Mouse (Mus musculus): ENCODE results near the gene Eef1b2. TPM values are rescaled to one million over a fixed set of nuclear protein-coding genes. Genes with fewer than 3 reads are reported as not detected.

The Eef1b2 gene
- total RNA-seq, 1 experiment: 1,668 TPM

- peak overlapping the region; percentile 41; the same call in 1 of the 2 replicates for H3K9ac ChIP-seq (ENCODE audit: insufficient read depth, low read depth, low read length, poor library complexity, severe bottlenecking)
- in situ Hi-C loops (cut with MboI; ENCODE audit: low sequenced_read_pairs in 2 of 2, unreplicated experiment in 2 of 2): no loop called here
- H3K27ac ChIP-seq (ENCODE audit: insufficient read depth, low read depth, low read length, poor library complexity, severe bottlenecking): peak overlapping the region; percentile 78
- H3K9me3 ChIP-seq (ENCODE audit: control insufficient read depth, insufficient read depth, low read depth, low read length): no peaks in the 10 kb centered on the region
- TF ChIP-seq HCFC1 (IDR thresholded peaks at IDR 0.05; ENCODE audit: borderline replicate concordance, insufficient read depth, low read length): no peak
- no peak for TF ChIP-seq MAFK (IDR thresholded peaks at IDR 0.05; ENCODE audit: insufficient read depth, low read depth, low read length)
- no peak for TF ChIP-seq ZC3H11A (IDR thresholded peaks at IDR 0.05; ENCODE audit: borderline replicate concordance, low read depth, low read length)
- TF ChIP-seq ZNF384 (IDR thresholded peaks at IDR 0.05; ENCODE audit: low read depth, low read length): no peak
- TF ChIP-seq CHD2 (IDR thresholded peaks at IDR 0.05; ENCODE audit: low read depth, low read length): no peak
- DNase-seq (ENCODE audit: low read depth, low spot score): no peak
- H3K4me1 ChIP-seq (ENCODE audit: control insufficient read depth in 2 of 2, insufficient read depth in 2 of 2, low read length in 2 of 2, poor library complexity in 1 of 2): peaks cover 0 to 19% of the 10 kb centered on the region in 2 experiments; a peak in 2 of 4 replicates
- H3K4me3 ChIP-seq (ENCODE audit: insufficient read depth in 1 of 2, low read depth in 1 of 2, low read length in 2 of 2, poor library complexity in 1 of 2, severe bottlenecking in 1 of 2): peak overlapping the region; percentile 39 to 46
- peaks cover under 1% of the 10 kb centered on the region for H3K36me3 ChIP-seq (ENCODE audit: control insufficient read depth, insufficient read depth, low read length, poor library complexity, severe bottlenecking)
Measured at GRCm38 (mm10) chr1:63213478-63214270, 37.0 kb downstream of the Eef1b2 start.

GRCm38 (mm10) chr1:63214271-63214558 lies 37.6 kb downstream of the Eef1b2 start, which contains the start of gene Gpr1:
Gene Gpr1, minus strand, starts transcription at chr1:63214543.
- DNase-seq (ENCODE audit: low read depth, low spot score): no peak
- peaks cover 2% of the 10 kb centered on the region for H3K36me3 ChIP-seq (ENCODE audit: control insufficient read depth, insufficient read depth, low read length, poor library complexity, severe bottlenecking)
- peak within 1 kb of the TSS; percentile 41; the same call in 1 of the 2 replicates for H3K9ac ChIP-seq (ENCODE audit: insufficient read depth, low read depth, low read length, poor library complexity, severe bottlenecking)
- in situ Hi-C loops (cut with MboI; ENCODE audit: low sequenced_read_pairs in 2 of 2, unreplicated experiment in 2 of 2): no loop called here
- no peak for TF ChIP-seq CHD2 (IDR thresholded peaks at IDR 0.05; ENCODE audit: low read depth, low read length)
- TF ChIP-seq ZNF384 (IDR thresholded peaks at IDR 0.05; ENCODE audit: low read depth, low read length): no peak
- no peak for TF ChIP-seq HCFC1 (IDR thresholded peaks at IDR 0.05; ENCODE audit: borderline replicate concordance, insufficient read depth, low read length)
- TF ChIP-seq MAFK (IDR thresholded peaks at IDR 0.05; ENCODE audit: insufficient read depth, low read depth, low read length): no peak
- TF ChIP-seq ZC3H11A (IDR thresholded peaks at IDR 0.05; ENCODE audit: borderline replicate concordance, low read depth, low read length): no peak
- peak within 1 kb of the TSS; percentile 78 for H3K27ac ChIP-seq (ENCODE audit: insufficient read depth, low read depth, low read length, poor library complexity, severe bottlenecking)
- peak within 1 kb of the TSS; percentile 39 to 46 for H3K4me3 ChIP-seq (ENCODE audit: insufficient read depth in 1 of 2, low read depth in 1 of 2, low read length in 2 of 2, poor library complexity in 1 of 2, severe bottlenecking in 1 of 2)
- no peaks in the 10 kb centered on the region for H3K9me3 ChIP-seq (ENCODE audit: control insufficient read depth, insufficient read depth, low read depth, low read length)
- H3K4me1 ChIP-seq (ENCODE audit: control insufficient read depth in 2 of 2, insufficient read depth in 2 of 2, low read length in 2 of 2, poor library complexity in 1 of 2): peaks cover 0 to 19% of the 10 kb centered on the region in 2 experiments; a peak in 2 of 4 replicates

- H3K9me3 ChIP-seq (ENCODE audit: control insufficient read depth, insufficient read depth, low read depth, low read length): no peaks in the 10 kb centered on the region
- in situ Hi-C loops (cut with MboI; ENCODE audit: low sequenced_read_pairs in 2 of 2, unreplicated experiment in 2 of 2): no loop called here
- DNase-seq (ENCODE audit: low read depth, low spot score): no peak
- H3K4me3 ChIP-seq (ENCODE audit: insufficient read depth in 1 of 2, low read depth in 1 of 2, low read length in 2 of 2, poor library complexity in 1 of 2, severe bottlenecking in 1 of 2): no peak overlapping the region; a peak in 1 of 4 replicates
- TF ChIP-seq ZNF384 (IDR thresholded peaks at IDR 0.05; ENCODE audit: low read depth, low read length): no peak
- TF ChIP-seq MAFK (IDR thresholded peaks at IDR 0.05; ENCODE audit: insufficient read depth, low read depth, low read length): no peak
- TF ChIP-seq ZC3H11A (IDR thresholded peaks at IDR 0.05; ENCODE audit: borderline replicate concordance, low read depth, low read length): no peak
- TF ChIP-seq HCFC1 (IDR thresholded peaks at IDR 0.05; ENCODE audit: borderline replicate concordance, insufficient read depth, low read length): no peak
- no peak for TF ChIP-seq CHD2 (IDR thresholded peaks at IDR 0.05; ENCODE audit: low read depth, low read length)
- peaks cover 0 to 18% of the 10 kb centered on the region in 2 experiments; a peak in 2 of 4 replicates for H3K4me1 ChIP-seq (ENCODE audit: control insufficient read depth in 2 of 2, insufficient read depth in 2 of 2, low read length in 2 of 2, poor library complexity in 1 of 2)
- peaks cover 2% of the 10 kb centered on the region for H3K36me3 ChIP-seq (ENCODE audit: control insufficient read depth, insufficient read depth, low read length, poor library complexity, severe bottlenecking)
- H3K27ac ChIP-seq (ENCODE audit: insufficient read depth, low read depth, low read length, poor library complexity, severe bottlenecking): peak overlapping the region; percentile 78; the same call in 1 of the 2 replicates
- peak overlapping the region; percentile 7; the same call in 1 of the 2 replicates for H3K9ac ChIP-seq (ENCODE audit: insufficient read depth, low read depth, low read length, poor library complexity, severe bottlenecking)
Measured at GRCm38 (mm10) chr1:63214631-63215030, 38.0 kb downstream of the Eef1b2 start.

- Histone ChIP-seq H3K4me1 (ENCODE audit: control insufficient read depth in 2 of 2, insufficient read depth in 2 of 2, low read length in 2 of 2, poor library complexity in 1 of 2) (peaks cover 0 to 9% of the 10 kb centered on the region in 2 experiments; a peak in 2 of 4 replicates), H3K9me3 (ENCODE audit: control insufficient read depth, insufficient read depth, low read depth, low read length) (no peaks in the 10 kb centered on the region), H3K27ac (ENCODE audit: insufficient read depth, low read depth, low read length, poor library complexity, severe bottlenecking) (no peak overlapping the region), H3K4me3 (ENCODE audit: insufficient read depth in 1 of 2, low read depth in 1 of 2, low read length in 2 of 2, poor library complexity in 1 of 2, severe bottlenecking in 1 of 2) (no peak overlapping the region), H3K36me3 (ENCODE audit: control insufficient read depth, insufficient read depth, low read length, poor library complexity, severe bottlenecking) (peaks cover 5% of the 10 kb centered on the region), H3K9ac (ENCODE audit: insufficient read depth, low read depth, low read length, poor library complexity, severe bottlenecking) (no peak overlapping the region)
- TF ChIP-seq CHD2 (IDR thresholded peaks at IDR 0.05; ENCODE audit: low read depth, low read length) (no peak), MAFK (IDR thresholded peaks at IDR 0.05; ENCODE audit: insufficient read depth, low read depth, low read length) (no peak), ZC3H11A (IDR thresholded peaks at IDR 0.05; ENCODE audit: borderline replicate concordance, low read depth, low read length) (no peak), ZNF384 (IDR thresholded peaks at IDR 0.05; ENCODE audit: low read depth, low read length) (no peak), HCFC1 (IDR thresholded peaks at IDR 0.05; ENCODE audit: borderline replicate concordance, insufficient read depth, low read length) (no peak)
- in situ Hi-C loops (cut with MboI; ENCODE audit: low sequenced_read_pairs in 2 of 2, unreplicated experiment in 2 of 2): no loop called here
- no peak for DNase-seq (ENCODE audit: low read depth, low spot score)
Measured at GRCm38 (mm10) chr1:63219277-63219676, 42.7 kb downstream of the Eef1b2 start.
